In genomic region chr11:68672270-68672970, GRCm38 (mm10) we compare ENCODE assay signal across 24 mouse cellular contexts. TPM values are rescaled to one million over a fixed set of nuclear protein-coding genes. Genes with fewer than 3 reads are reported as not detected.
DNase-seq lines count a peak whose midpoint lies in the region; ATAC-seq and TF ChIP-seq lines count a peak whose summit lies in the region.
"Had no signal": no experiment of that assay in that cellular context is flagged by ENCODE, and none has a peak within 500 bp of the region (broad histone marks: within the 10 kb centered on the region; RNA-seq: fewer than 3 reads in every experiment).

No protein-coding gene starts in this region.

- H3K4me1 ChIP-seq in liver, adult 2 months (ENCODE audit: control insufficient read depth, insufficient read depth, low read length), result no peaks in the 10 kb centered on the region
- H3K4me1 ChIP-seq in hindbrain, embryonic 11.5 days (replicated peaks; ENCODE audit: control insufficient read depth, insufficient read depth, low read length), result no peaks in the 10 kb centered on the region
- H3K4me1 ChIP-seq: midbrain, embryonic 12.5 days; stomach, embryonic 15.5 days had no signal

- TF ChIP-seq CTCF in liver, adult 2 months (IDR thresholded peaks at IDR 0.05; ENCODE audit: low read depth, low read length), result no peak

- no peak for ATAC-seq in hindbrain, embryonic 11.5 days (ENCODE audit: low FRiP score)
- ATAC-seq: CD4-positive, CD25-positive, alpha-beta regulatory T cell, adult 4 months; forebrain, embryonic 14.5 days; inflammation-experienced regulatory T-cells, adult 6 months; Patski had no signal

- peak; percentile 22 to 81 for DNase-seq in adrenal gland, adult (ENCODE audit: inconsistent age in 2 of 2, low spot score in 1 of 2)
- DNase-seq in adrenal gland, adult 18-20 months (ENCODE audit: low spot score in 2 of 2), result no peak
- DNase-seq in liver, adult 2 months (ENCODE audit: extremely low read depth, low read depth, low spot score), result peak; percentile 73
- DNase-seq in liver, result no peak
- peak; percentile 77 for DNase-seq in adipocyte (ENCODE audit: low spot score)
- peak; percentile 68 for DNase-seq in lung, postnatal 25 days (ENCODE audit: low spot score)
- no peak for DNase-seq in thymus, postnatal 4 days
- no peak for DNase-seq in hindbrain, embryonic 11.5 days (ENCODE audit: low spot score)
- DNase-seq: cerebellum, adult 2 months; cerebellum, postnatal 25 days; gastrocnemius, adult 2 months; kidney, adult 18-20 months; left cerebral cortex, postnatal 4 days had no signal

- TF ChIP-seq POLR2A in liver, adult 2 months (IDR thresholded peaks at IDR 0.05; ENCODE audit: extremely low read depth, insufficient read depth, low read length), result no peak

- 0 out of 2 replicates have a peak, but pooled peaks cover 2% of the 10 kb centered on the region for H3K27me3 ChIP-seq in liver, adult 2 months (ENCODE audit: control insufficient read depth, insufficient read depth, low read length)
- H3K27me3 ChIP-seq in hindbrain, embryonic 11.5 days (ENCODE audit: control insufficient read depth, insufficient read depth, low read length), result no peaks in the 10 kb centered on the region
- H3K27me3 ChIP-seq: limb, embryonic 15.5 days; midbrain, embryonic 12.5 days; Patski; stomach, embryonic 15.5 days had no signal

- no peak overlapping the region for H3K9ac ChIP-seq in liver, adult 2 months (ENCODE audit: low read depth, low read length)
- H3K9ac ChIP-seq in hindbrain, embryonic 11.5 days (ENCODE audit: low read depth, low read length), result no peak overlapping the region
- H3K9ac ChIP-seq: hindbrain, embryonic 14.5 days; limb, embryonic 15.5 days; midbrain, embryonic 12.5 days; stomach, embryonic 15.5 days had no signal

- no peak overlapping the region for H3K4me3 ChIP-seq in liver, adult 2 months (ENCODE audit: insufficient read depth, low read depth, low read length)
- H3K4me3 ChIP-seq in hindbrain, embryonic 11.5 days (ENCODE audit: low read depth, low read length), result no peak overlapping the region
- H3K4me3 ChIP-seq: gastrocnemius, adult 2 months; left cerebral cortex, adult 2 months; limb, embryonic 15.5 days; midbrain, embryonic 12.5 days; stomach, embryonic 15.5 days had no signal

- H3K4me2 ChIP-seq in hindbrain, embryonic 11.5 days (replicated peaks; ENCODE audit: low read depth, low read length), result no peak overlapping the region
- H3K4me2 ChIP-seq: hindbrain, embryonic 14.5 days; limb, embryonic 15.5 days; midbrain, embryonic 12.5 days; stomach, embryonic 15.5 days had no signal

- 51% methylated on average over 5 of the region's 5 CpGs for WGBS in liver, adult 2 months
- WGBS in hindbrain, embryonic 11.5 days, result 66% methylated on average over 5 of the region's 5 CpGs

- no peaks in the 10 kb centered on the region for H3K36me3 ChIP-seq in liver, adult 2 months (ENCODE audit: control insufficient read depth, insufficient read depth, low read length)
- no peaks in the 10 kb centered on the region for H3K36me3 ChIP-seq in hindbrain, embryonic 11.5 days (ENCODE audit: control insufficient read depth, insufficient read depth, low read length)
- H3K36me3 ChIP-seq: limb, embryonic 15.5 days; midbrain, embryonic 12.5 days; stomach, embryonic 15.5 days had no signal

- no peak overlapping the region for H3K27ac ChIP-seq in liver, adult 2 months (replicated peaks; ENCODE audit: insufficient read depth, low read depth, low read length)
- no peak overlapping the region for H3K27ac ChIP-seq in hindbrain, embryonic 11.5 days (ENCODE audit: low read depth, low read length)
- H3K27ac ChIP-seq: gastrocnemius, adult 2 months; hindbrain, embryonic 14.5 days; kidney, postnatal 0 days; left cerebral cortex, adult 2 months; limb, embryonic 15.5 days; midbrain, embryonic 12.5 days; stomach, embryonic 15.5 days had no signal

- no peaks in the 10 kb centered on the region for H3K79me2 ChIP-seq in liver, adult 2 months (ENCODE audit: control insufficient read depth, insufficient read depth, low read length)

- no peaks in the 10 kb centered on the region for H3K9me3 ChIP-seq in hindbrain, embryonic 11.5 days (ENCODE audit: control insufficient read depth, low read length)
- H3K9me3 ChIP-seq: limb, embryonic 15.5 days; midbrain, embryonic 12.5 days; stomach, embryonic 15.5 days had no signal

RNA-seq across cellular contexts. Expression of gene Myh10, which starts 18.9 kb away (rescaled TPM):
- total RNA-seq in adrenal gland, adult 18-20 months (2021), result 10 to 100 TPM; 31.4 to 32.2 TPM
- 7.5 and 10.9 TPM in 2 replicates for total RNA-seq in liver, adult 2 months (2014; rRNA removed)
- 3.0 and 4.4 TPM in 2 replicates for polyA plus RNA-seq in liver, adult 2 months (2012; rRNA removed)
- 131 and 140 TPM in 2 replicates for polyA plus RNA-seq in hindbrain, embryonic 11.5 days (2014; fragmentation: Nextera tagmentation; extraction: Ambion mirVana)
- total RNA-seq: neutrophil, adult 5-6 weeks had no signal

Comparison
In these comparisons a context has a peak if more than half of its experiments do, and no peak if none do; other contexts are left out.
1. DNase-seq: peak in adrenal gland, adult (2 of 2), liver, adult 2 months (single experiment), adipocyte (single experiment) and lung, postnatal 25 days (single experiment); none in adrenal gland, adult 18-20 months (0 of 2), liver (single experiment), thymus, postnatal 4 days (single experiment) and hindbrain, embryonic 11.5 days (single experiment).